Mouse (Mus musculus) E14TG2a.4 (cell line): Measurements from ENCODE around the gene Izumo1.
"Not testable (repeated sequence)": the region's sequence is repeated elsewhere in the genome, so short reads cannot be mapped to it uniquely, and the experiment has no call there.

Experiments
- H3K27me3 ChIP-seq: 2 replicates; pipeline ENCODE4 v1.6.1; 2014; ENCODE audit warnings: low read length, control low read depth; ENCODE audit not compliant: insufficient read depth
- H3K36me3 ChIP-seq: 2 replicates; pipeline ENCODE4 v1.6.1; 2014; ENCODE audit warnings: low read length, control low read depth; ENCODE audit not compliant: insufficient read depth
- H3K4me1 ChIP-seq: replicated peaks from 2 replicates; pipeline ENCODE4 v1.6.1; 2014; ENCODE audit warnings: low read depth, low read length, control low read depth
- H3K4me3 ChIP-seq: replicated peaks from 2 replicates; pipeline ENCODE4 v1.5.1; 2014; ENCODE audit warnings: mild to moderate bottlenecking, low read length
- H3K9me3 ChIP-seq: 2 replicates; pipeline ENCODE4 v1.6.1; 2014; ENCODE audit warnings: low read length, control low read depth
- CTCF ChIP-seq: conservative IDR thresholded peaks from 2 replicates; pipeline ENCODE4 v1.5.1; 2014; ENCODE audit warnings: low read length
- NANOG ChIP-seq: IDR thresholded peaks from 2 replicates; pipeline ENCODE4 v1.6.1; 2014; ENCODE audit warnings: borderline replicate concordance, low read length, mixed read lengths
- POU5F1 ChIP-seq: IDR thresholded peaks from 2 replicates; pipeline ENCODE4 v1.6.1; 2014; ENCODE audit warnings: low read length, borderline replicate concordance

The Izumo1 gene

DNA sequence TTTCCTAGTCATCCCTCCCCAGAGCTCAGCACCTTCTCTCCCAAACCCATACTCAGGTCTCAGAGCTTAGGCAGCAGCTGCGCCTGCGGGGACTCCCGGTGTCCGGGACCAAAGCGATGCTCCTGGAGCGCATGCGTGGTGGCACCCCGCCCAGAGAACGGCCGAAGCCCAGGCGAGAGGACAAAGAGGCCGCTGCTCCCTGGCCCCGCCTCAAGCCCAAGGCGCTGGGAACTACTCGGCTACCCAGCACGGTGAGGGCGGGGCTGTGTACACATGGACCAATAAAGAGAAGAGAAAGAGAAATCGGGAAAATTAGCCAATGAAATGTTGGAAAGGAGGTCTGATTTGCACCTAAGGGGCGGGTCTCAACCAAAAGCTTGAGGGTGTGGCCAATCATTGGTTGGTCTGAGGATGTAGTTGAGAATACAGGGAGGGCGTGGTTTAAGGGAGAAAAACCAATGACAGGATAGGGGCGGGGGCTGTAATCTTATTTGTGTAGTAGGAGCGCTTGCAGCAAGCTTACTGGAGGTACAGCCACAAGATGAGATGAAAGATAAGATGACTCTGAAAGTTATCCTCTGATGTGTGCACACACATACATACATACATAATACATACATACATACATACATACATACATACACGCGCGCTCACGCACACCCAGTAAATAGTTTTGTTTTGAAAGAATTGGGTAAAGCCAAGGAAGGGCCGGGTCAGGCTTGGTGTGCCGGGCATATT, 22.0 kb downstream of the Izumo1 start:
- no peak for TF ChIP-seq NANOG
- no peak for TF ChIP-seq CTCF
- TF ChIP-seq POU5F1: no peak
- H3K4me3 ChIP-seq: peak overlapping the region; percentile 73
- no peaks in the 10 kb centered on the region for H3K36me3 ChIP-seq
- H3K4me1 ChIP-seq: peaks cover 63% of the 10 kb centered on the region
- H3K27me3 ChIP-seq: peaks cover 58% of the 10 kb centered on the region
- H3K9me3 ChIP-seq: peaks cover 12% of the 10 kb centered on the region

DNA sequence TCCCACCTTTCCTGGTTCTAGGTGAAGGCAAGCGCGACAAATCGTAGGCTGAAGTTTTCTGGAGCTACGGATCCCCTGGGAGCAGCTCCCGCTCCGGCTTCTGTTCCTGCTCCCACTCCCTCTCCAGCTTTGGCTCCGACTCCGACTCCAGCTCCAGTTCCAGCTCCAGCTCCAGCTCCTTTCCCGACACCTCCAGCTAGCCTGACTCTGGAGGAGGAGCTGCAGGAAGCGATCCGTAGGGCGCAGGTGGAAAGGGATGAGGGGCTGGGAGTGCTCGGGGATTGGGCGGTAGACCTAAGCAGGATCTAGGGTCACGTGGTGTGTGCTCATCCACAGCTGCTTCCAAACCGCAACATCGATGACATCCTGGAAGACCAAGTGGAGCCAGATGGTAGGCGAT, 22.6 kb downstream of the Izumo1 start:
- peaks cover 57% of the 10 kb centered on the region for H3K4me1 ChIP-seq
- peaks cover 58% of the 10 kb centered on the region for H3K27me3 ChIP-seq
- H3K9me3 ChIP-seq: peaks cover 14% of the 10 kb centered on the region
- peak overlapping the region; percentile 73 for H3K4me3 ChIP-seq
- no peaks in the 10 kb centered on the region for H3K36me3 ChIP-seq
- TF ChIP-seq CTCF: no peak
- TF ChIP-seq NANOG: no peak

DNA sequence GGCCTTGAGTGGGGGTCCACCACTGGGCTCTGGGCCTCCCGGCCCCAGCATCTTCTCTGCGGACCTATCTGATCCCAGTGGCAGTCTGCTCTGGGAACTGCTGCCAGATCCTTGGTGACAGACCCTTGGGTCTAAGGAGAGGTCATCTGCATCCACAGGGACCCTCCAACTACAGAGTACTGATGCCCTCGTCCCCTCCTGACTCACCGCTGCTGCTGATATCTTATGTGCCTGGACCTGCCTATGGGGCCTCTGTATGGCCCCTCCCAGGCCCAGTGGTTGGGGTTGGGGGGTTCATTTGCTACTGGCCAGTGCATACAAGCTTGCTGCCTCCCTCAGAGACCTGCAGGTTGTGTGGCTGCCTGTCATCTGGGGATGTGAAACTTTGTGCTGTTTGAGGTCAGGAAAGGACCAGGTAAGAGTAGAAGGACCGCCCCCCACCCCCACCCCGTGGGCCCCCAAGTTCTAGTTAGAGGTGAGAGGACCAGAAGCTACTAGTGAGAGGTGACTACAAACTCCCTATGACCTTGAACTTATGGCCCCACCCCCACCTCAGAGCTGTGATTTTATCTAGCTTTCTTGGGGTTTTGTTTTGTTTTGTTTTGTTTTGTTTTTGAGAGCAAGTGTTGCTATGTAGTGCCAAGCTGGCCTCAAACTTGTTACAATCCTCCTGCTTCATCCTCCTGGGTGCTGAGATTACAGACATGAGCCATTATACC, 23.4 kb downstream of the Izumo1 start:
- Histone ChIP-seq H3K36me3 (no peaks in the 10 kb centered on the region), H3K4me3 (peak overlapping the region; percentile 73), H3K9me3 (peaks cover 14% of the 10 kb centered on the region), H3K27me3 (peaks cover 58% of the 10 kb centered on the region), H3K4me1 (peaks cover 49% of the 10 kb centered on the region)
- TF ChIP-seq NANOG (no peak), CTCF (no peak)

DNA sequence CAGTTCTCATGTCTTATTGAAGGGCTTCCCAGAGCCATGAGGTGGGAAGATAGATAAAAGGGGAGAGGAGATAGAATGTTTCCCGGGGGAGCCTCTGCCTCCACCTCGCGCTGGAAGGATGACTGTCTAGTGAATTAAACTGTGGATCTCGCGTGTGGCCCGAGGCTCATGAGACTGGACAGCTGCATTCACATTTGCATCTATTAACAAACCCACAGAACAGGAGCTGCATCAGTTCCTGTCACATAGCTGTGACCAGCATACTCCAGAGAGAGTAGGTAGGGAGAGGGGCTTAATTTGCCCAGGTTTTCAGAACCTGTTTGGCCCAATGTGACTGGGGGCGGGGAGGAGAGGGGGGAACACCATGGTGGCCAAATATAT, 24.0 kb downstream of the Izumo1 start:
- H3K27me3 ChIP-seq: peaks cover 58% of the 10 kb centered on the region
- H3K9me3 ChIP-seq: peaks cover 14% of the 10 kb centered on the region
- TF ChIP-seq POU5F1: no peak
- TF ChIP-seq CTCF: no peak
- no peak for TF ChIP-seq NANOG
- no peak overlapping the region for H3K4me3 ChIP-seq
- H3K4me1 ChIP-seq: peaks cover 47% of the 10 kb centered on the region
- no peaks in the 10 kb centered on the region for H3K36me3 ChIP-seq

DNA sequence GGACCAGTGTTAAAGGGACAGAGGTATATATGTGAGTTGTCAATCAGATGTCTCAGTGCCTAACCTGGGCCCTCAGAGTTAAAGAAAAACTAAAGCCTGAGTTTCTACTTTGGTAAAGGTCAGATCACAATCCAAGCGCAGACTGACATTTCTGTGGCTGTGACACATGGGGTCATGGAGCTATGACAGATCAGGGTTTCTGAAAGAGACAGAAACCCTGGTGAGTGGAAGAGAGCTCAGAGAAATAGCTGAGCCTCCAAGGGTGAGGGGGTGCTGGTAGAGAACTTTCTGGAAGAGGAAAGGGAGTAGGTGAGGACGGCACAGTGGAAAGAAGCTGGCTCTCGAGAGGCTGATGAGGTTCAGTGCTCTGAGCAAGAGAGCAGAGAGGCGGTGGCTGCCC, 25.1 kb downstream of the Izumo1 start:
- Histone ChIP-seq H3K27me3 (peaks cover 57% of the 10 kb centered on the region), H3K9me3 (peaks cover 14% of the 10 kb centered on the region), H3K4me3 (no peak overlapping the region), H3K36me3 (no peaks in the 10 kb centered on the region), H3K4me1 (peaks cover 43% of the 10 kb centered on the region)
- TF ChIP-seq POU5F1 (no peak), CTCF (no peak), NANOG (no peak)

DNA sequence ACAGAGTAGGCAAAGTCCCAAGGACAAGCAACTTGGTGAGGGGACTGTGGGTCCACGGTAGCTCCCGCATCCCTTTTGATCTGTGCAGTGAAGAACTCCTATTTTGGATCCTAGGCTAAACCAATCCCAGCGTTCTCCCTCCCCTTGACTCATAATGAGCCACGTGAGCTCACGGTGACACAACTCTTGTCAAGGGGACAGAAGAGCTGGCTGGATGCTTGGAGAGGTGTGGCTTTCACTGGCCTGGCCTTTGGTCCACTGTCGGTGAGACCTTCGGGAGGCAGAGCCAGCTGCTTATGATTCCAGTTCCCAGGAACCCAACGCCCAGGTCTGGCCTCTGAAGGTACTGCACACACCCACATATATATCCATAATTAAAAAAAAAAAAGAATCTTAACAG, 27.7 kb downstream of the Izumo1 start:
- H3K4me1 ChIP-seq: peaks cover 30% of the 10 kb centered on the region

DNA sequence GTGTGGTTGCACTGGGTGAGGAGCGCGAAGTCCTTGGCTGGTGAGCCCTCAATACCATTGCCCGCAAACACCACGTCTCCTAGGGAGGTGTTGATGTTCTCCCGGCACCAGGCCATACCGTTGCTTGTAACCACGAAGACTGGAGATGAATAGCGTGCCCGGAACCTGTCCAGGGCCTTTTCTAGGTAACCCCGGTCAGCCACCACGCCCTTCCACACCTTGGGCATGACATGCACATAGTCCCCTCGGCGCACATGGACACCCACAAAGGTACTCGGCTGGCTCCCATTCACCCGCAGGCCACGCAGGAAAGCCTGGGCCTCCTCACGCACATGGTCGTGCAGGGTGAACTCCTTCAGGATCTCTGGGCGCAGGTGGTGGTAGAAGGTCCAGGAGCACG, 28.9 kb downstream of the Izumo1 start:
- H3K4me3 ChIP-seq: peak overlapping the region; percentile 43; the same call in 1 of the 2 replicates
- H3K36me3 ChIP-seq: not testable (repeated sequence)
- H3K4me1 ChIP-seq: peaks cover 30% of the 10 kb centered on the region
- peaks cover 14% of the 10 kb centered on the region for H3K9me3 ChIP-seq
- peaks cover 34% of the 10 kb centered on the region for H3K27me3 ChIP-seq

More for the DNA sequence above, 27.7 kb downstream of the Izumo1 start:
- Histone ChIP-seq H3K27me3 (peaks cover 41% of the 10 kb centered on the region), H3K4me3 (no peak overlapping the region), H3K9me3 (peaks cover 14% of the 10 kb centered on the region), H3K36me3 (no peaks in the 10 kb centered on the region)
- TF ChIP-seq CTCF (no peak), POU5F1 (no peak), NANOG (no peak)

DNA sequence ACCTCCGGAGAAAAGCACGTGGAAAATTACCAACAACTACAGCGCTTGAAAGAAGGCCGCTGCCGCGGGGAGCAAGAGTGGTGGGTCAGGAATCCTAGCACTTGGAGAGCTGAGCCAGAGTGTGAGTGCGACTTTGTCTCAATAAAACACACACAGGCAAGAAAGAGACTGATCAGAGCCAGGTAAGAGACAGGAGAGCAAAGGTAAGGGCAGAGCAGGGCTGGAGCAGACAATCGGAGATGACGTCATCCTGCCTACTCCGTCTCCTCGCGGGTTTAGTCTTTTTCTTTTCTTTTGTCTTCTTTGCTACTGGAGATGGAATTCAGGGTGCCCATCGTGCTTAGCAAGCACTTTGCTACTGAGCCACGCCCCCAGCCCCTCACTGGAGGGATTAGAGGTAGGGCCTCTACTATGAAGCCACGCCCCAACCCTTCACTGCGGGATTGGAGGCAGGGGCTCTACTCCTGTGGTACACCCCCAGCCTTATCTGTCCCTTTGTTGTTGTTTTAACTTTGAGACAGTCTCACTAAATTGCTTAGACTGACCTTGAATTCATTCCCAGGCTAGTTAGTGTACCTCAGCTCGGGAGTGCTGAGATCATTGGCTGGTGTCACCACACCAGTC, 32.9 kb downstream of the Izumo1 start:
- Histone ChIP-seq H3K27me3 (peaks cover 18% of the 10 kb centered on the region), H3K9me3 (peaks cover 29% of the 10 kb centered on the region), H3K4me1 (peaks cover 36% of the 10 kb centered on the region), H3K36me3 (no peaks in the 10 kb centered on the region), H3K4me3 (no peak overlapping the region)
- TF ChIP-seq NANOG (no peak), CTCF (no peak), POU5F1 (no peak)
